Mouse (Mus musculus) left cerebral cortex, adult 11 months (tissue): ENCODE results near the gene Per1.
A peak's percentile ranks its signal among the peaks of the same experiment; 100 is the strongest.

ENCODE experiments used
- DNase-seq: peaks from one replicate; pipeline ENCODE4 v3.0.0; 2022; ENCODE audit warnings: low spot score

Gene Per1

DNA sequence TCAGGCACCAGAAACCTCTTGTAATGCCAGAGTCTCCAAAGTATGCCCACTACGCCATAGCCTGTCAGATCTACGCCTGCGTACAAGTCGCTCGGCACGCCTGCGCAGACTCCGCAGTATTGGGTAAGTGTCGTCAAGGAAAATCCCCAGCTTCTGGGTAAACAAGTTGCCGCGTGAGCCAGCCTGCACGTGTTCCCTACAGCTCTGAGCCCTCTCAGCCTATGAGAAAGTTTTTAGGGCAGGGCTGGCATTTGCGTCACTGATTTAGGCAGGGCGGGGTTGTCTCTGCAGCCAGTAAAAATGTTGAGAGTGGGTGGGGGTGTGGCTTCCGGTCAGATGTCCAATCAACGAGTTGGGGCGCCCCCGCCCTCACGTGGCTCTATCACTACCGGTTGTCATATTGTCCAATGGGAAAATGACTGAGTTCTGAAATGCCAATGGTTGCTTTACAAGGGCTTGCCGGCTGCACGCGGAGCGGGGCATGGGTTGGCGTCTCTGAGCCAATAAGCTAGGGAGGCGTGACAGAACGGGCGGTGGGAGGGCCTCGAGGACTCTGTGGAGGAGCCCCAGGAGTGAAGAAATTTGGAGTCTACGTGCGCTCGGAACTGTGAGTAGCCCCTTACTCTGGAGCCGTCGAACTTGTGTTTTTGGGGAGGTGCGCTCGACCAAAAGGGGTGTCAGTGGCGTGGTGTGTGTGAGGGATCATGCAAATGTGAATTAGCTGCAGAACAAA, at the start of gene Per1:
Per1 (plus strand) TSS at position 521 of the 733 bp plus-strand sequence.
- DNase-seq: peak; percentile 100

DNA sequence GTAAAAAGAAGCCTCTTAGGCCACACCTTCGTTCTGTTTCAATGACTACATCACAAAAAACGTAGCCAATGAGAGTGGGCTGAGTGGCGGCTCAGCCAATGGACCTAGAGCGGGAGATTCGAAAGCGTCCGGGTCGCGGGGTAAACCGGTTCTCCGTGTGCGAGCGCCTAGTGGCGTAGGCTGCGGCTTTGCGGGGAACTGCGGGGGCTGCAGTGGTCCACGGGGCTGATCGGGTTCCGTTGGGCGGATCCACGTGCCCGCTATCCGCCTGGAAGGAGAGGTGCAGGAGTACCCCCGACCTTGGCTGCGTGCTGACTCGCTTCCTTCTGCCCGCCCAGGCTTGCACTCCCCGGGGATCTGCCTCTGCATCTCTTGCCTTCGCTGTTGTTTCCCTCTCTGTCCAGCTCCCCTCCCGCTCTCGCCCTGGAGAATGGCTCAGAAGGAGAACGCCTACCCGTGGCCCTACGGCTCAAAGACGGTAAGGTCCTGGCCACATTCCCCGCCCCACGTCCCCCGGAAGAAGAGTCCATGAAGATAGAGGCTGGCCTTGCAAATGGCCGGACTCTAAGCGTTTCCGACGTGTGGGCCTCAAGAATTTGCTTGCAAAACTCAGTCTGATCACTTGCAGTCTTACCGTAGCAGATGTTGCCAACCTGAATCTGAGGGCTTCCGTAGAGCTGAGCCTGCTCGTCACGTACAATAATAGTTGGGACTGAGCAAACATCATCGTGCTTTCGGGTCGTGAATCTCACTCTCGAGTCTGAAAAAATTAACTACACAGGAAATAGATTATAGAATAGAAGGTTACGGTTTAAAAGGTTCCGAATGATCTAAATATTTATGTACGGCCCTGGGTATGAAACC, 49.3 kb upstream of the Per1 start, which contains the start of gene Aurkb:
Aurkb (plus strand) TSS at position 117 of the 864 bp plus-strand sequence.
- no peak for DNase-seq

DNA sequence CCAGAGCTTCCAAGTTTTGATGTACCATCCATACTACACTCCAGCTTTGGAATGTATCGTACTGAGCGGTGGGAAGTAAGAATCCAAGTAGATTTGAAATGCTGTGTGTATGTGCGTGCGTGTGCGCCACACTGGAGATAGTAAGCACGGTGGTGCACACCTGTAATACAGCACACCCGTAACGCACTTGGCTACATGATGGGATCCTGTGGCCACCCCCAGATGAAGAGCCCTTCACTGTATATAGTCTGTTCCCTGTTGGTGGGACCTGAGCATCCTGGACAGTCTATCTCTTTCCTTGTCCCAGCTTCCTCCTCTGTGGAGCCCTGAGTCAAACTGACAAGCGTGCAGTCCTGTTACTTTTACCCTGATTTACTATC, 48.6 kb upstream of the Per1 start:
- DNase-seq: no peak

DNA sequence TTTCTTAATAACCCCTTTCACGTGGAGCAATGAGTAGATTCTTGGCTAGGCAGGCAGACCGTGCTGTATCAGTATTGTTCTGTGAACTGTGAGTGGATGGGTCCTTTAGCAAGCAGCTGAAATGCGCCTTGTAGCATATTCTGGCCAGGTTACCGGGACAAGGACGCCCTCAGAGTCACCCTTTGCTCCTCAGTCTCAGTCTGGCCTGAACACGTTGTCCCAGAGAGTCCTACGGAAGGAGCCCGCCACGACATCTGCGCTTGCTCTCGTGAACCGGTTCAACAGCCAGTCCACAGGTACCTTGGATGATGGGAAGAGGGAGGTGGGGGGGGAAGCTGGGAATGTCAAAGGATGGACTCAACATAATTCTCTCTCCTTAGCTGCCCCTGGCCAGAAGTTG, 47.4 kb upstream of the Per1 start:
- DNase-seq: no peak

DNA sequence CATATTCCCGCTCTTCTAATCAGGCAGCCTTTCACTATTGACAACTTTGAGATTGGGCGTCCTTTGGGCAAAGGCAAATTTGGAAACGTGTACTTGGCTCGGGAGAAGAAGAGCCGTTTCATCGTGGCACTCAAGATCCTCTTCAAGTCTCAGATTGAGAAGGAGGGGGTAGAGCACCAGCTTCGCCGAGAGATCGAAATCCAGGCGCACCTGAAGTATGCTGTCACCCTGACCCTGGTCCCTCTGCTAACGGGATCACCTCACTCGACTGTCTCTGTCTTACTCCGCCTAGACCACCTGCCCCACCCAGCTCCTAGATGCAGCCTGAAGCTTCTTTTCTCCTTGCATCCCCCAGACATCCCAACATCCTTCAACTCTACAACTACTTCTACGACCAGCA, 46.9 kb upstream of the Per1 start:
- no peak for DNase-seq

DNA sequence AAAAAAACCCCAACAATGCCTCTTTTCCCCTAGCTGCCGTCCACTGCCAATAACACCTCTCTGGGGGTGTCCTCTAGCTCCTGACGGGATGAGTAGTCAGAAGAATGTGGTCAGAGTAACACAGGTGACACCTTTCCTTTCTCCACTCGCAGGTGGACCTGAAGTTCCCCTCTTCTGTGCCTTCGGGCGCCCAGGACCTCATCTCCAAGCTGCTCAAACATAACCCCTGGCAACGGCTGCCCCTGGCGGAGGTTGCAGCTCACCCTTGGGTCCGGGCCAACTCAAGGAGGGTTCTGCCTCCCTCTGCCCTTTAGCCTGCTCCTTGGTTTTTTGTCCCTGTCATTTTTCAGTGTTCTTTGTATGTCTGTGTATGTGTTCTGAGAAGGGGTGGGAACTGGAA, 44.3 kb upstream of the Per1 start:
- no peak for DNase-seq

DNA sequence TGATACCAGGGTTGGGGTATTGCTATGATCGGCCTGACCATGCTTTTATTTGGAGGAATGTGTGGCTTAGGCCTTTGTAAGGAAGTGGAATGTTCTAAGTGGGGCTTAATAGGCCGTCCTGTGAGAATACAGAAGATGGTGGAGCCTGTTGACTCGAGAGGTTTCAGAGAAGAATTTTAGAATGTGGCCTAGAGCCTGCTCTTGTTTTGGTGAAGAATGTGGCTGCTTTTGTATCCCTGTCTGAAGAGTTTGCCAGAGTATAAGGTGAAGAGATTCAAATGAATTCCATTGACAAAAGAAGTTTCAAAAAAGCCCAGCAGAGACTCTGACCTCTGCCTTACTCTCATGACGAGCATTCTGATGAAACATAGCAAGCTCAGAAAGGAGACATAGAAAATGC, 43.2 kb upstream of the Per1 start:
- DNase-seq: no peak

DNA sequence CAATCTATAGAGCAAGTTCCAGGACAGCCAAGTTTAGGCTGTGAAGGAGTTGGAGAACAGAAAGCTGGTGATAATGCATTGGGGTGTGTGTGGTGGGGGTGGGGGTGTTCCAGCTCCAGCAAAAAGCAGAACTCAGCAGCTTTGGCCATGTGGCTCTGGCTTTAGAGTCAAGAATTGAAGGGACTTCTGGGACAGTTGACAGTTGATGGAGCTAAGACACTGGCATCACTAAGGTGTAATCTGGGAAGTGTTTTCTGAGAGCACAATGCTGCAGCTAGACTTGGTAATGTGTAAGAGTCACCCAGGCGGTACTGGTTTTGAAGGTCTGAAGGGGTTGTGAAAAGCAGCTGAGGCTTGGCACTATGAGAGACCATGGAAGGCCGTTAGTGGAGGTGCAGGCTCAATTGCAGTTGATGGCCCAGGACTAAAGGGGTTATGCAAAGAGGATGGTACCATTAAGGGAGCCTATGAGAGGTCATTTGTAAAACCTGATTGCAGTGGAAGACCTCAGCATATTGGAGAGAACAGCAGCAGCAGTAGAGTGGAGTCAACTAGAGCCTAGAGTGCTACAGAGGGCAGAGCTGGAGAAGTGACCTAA, 42.1 kb upstream of the Per1 start:
- DNase-seq: no peak

DNA sequence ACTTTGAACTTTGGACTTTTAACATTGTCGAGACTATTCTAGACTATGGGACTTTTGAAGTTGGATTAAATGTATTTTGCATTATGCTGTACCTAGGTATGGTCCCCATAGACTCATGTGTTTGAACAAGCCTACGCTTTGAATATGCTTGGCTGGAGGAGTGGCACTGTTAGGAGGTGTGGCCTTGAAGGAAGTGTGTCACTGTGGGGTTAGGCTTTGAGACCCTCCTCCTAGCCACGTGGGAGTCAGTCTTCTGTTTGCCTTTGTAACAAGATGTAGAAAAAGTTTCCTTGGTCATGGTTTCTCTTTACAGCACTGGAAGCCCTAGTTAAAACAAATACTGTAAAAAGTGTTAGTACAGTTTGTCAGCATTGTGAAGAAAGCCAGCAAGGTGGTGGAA, 41.2 kb upstream of the Per1 start:
- no peak for DNase-seq

DNA sequence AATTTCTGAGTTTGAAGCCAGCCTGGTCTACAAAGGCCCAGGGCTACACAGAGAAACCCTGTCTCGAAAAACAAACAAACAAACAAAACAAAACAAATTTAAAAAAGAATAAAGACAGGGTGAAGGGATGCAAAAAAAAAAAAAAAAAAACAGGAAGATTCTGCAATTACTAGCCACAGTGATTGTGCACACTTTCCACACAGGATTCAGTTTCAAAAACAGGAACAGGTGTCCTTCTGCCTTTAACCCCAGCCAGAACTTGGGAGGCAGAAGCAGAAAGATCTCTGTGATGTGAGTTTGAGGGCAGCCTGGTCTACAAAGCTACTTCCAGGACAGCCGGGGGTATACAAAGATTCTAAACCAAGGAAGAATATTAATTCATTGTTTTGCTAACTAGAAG, 36.8 kb upstream of the Per1 start:
- no peak for DNase-seq

DNA sequence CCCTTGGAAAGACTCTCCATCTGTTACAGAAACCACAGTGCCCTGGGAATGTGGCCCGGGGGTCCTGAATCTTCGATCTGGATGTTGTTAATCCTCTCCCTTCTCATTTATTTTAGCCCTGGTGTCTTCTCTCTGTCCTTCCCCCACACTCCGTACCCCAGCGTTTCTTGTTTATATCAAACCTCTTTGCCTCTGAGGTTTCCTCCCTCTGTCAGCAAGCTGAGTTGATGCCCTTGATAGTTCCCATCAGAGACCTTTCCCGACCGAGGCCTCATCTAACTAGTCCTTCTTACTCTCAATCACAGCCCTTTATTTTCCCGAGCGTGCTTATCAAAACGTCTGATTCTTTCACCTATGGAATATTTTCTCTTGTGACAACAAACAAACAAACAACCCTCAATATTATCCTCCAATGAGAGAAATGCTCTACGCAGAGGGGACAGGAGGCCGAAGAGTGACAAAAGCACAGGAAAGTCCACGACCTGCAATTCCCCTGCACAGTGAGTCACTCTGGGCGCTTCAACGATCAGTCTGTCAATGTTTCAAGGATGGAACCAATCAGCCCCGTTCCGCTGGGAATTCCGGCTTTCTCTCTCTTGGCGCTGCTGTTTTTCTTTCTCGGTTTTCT, 36.2 kb upstream of the Per1 start:
- DNase-seq: no peak

DNA sequence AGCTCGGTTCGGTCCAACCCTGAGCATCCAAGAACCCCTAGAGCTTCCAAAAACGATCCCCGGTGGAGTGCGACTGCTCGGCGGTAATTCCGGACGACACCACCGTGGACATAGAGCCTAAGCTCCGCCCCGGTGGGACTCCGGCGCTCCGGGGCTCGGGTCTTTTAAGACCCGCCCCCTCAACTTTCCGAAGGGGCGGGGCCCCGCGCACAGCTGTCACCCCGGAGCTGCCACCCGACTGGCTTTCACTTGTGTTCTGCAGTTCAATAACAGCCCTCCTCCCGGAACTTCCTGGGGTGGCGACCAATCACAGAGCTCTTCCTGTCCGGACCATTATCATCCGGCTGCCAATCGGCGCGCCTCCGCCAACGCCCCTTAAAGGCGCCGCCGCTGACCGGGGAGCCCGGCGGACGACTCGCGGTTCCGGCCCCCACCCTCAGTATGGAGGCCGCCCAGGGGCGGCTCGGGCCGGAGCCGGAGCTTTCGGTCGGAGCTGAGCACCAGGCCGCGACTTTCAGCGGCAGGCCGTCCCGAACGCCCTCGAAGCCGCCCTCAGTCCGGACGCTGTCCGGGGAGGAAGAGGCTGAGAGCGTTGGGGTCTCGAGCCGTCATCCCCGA, 35.6 kb upstream of the Per1 start, which contains the start of gene Borcs6:
Borcs6 (plus strand) TSS at position 361 of the 618 bp plus-strand sequence.
- peak; percentile 97 for DNase-seq

DNA sequence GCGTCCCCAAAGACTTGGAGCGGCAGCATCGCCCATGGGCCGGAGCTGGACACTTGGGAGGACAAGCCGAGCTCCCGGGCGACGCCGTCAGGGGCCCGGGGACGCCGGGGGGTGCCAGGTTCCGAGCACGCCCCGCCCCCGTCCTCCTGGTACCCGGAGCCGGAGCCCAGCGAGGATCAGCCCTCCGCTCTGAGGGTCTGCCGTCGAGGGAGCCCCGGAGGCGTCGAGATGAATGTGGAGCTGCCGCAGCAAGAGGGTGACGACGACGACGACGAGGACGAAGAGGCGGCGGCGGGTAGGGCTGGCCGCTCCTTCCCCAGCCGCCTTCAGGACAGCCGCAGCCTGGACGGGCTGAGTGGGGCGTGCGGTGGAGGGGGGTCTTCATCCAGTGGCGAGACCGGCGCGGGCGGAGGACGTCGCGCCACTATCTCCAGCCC, 35.0 kb upstream of the Per1 start:
- no peak for DNase-seq

DNA sequence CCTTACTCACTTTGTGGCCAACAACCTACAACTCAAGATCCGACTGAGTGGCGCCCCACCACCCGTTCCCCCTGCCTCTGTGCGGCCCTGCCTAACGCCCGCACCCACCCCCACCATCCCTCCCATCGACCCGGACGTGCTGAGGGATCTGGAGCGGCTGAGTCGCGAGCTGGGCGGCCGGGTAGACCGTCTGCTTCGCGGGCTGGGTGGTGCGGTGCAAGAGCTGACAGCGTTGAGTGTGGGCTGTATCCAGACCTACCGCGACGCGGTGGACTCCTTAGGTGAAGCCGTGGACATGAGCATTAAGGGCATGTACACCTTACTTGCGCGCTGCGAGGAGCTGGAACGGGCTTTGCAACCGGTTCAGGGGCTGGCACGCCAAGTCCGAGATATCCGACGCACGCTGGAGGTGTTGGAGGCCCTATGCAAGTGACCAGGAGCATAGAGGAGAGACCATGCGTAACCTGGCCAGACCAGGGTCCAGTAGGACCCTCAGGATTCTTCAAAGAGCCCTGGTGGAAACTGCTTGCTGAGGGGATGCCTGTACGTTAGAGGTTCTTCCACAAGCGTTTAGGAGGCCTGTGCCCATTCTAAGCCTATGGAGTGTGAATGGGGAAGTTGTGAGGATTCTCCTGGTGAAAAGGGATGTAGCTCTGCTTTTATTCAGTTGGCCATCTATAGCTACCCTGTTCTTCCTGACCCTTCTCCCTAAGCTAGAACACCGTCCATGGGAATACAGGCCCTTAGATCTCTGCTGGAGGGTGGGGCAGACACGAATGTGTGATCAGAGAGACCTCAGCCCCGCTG, 34.4 kb upstream of the Per1 start:
- DNase-seq: no peak

DNA sequence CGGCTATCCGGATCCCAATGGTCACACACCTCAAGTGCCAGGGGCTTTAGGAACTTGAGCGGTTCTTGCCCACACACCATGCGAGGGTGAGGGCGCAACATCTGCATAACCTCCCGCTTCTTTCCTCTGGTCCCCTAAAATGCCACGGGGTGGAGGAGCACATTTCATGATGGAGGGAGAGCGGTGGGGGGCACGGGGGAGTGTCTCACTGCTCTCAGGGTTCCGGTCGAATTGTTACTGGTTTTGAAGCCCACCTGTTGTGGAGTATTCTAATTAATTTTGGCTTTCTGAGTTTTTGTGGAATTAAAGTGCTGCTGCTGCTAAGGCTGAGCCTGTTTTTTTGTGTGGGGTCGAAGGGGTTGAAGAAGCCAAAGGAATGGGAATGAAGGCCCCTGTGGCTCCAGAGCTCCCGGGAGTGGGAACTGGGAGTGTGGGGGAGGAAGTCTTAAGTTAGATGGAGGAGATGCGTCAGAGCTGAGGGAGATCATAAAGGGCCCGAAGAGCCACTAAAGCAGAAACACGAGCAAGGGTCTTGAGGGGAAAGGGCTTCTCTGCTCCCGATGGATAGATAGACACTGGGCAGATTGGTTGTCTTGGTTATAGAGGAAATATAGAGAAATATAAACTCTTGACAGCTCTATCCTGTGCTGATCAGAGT, 33.6 kb upstream of the Per1 start:
- no peak for DNase-seq

DNA sequence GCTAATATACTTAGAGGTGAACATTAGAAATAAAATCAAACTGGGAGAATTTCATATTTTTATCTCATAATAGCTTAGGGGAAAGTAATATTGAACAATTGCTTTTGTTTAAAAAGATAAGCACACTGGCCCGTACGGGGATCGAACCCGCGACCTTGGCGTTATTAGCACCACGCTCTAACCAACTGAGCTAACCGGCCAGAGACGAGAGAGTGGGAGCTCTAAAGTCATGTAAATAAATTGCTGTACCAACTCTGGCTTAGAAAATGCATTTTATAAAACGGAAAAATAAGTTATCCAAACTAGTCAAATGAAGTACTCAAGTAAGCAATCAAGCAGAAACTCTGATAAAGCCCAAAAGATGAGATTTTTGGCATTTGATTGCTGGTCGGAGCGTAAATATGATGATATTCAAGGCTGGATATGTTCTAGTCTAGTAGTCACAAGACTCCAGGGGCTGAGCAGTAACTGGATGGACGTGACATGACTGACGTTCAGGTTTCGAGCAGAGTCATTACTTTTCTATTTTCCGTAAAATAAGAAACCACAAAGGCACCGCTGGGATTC, 32.7 kb upstream of the Per1 start:
- DNase-seq: no peak

DNA sequence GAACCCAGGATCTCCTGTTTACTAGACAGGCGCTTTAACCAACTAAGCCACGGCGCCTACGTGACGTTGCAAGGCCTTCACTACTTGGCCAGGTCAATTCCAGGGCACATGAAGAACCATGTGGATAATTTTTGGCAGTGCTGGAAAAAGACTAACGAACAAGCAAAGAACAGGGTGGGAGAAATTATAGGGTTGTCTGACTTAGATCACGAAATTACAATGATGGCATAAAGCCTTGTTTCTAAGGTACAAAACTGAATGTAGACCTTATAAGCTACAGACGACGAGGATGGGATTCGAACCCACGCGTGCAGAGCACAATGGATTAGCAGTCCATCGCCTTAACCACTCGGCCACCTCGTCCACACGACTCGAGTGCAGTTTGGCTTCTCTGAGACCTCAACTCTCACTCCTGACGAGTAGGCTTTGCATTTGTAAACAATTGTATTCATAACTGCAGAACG, 32.2 kb upstream of the Per1 start:
- peak; percentile 87 for DNase-seq

DNA sequence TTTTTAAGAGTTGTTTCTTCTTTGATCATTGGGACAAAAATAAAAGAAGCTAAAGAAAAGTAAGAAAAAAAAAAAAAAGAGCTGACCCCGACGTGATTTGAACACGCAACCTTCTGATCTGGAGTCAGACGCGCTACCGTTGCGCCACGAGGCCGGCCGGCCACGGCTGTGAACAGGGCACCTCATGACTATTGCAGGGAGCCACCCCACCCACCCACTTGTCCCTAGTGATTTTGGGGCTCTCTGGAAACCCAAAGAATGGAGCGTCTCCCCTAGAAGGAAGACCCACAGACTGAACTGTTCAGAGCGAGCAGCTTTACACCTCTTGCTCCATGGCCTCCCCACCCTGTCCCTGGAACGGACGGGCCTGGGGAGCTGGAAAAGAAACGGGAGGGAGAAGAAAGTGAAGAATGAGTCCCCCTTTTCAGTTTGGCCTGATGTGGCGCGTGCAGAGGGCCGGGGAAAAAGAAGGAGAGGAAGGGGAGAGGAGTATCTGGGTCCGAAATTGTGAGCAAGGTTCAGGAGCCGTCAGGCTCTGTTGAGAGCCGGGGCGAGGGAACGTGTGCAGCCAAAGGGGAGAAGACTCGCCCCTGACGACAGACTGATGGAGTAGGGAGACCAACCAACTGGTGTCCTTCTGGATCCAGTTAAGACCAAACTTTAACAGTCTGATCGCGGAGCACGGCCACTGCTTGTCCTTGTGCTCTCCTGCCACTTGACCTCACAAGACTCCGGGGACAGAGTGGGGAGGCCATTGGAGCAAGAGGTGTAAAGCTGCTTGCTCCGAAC, 31.4 kb upstream of the Per1 start:
- no peak for DNase-seq
